Mouse (Mus musculus) hindbrain, postnatal 0 days (tissue): ENCODE measurements around the gene Adora2b. TPM values are rescaled to one million over a fixed set of nuclear protein-coding genes. Genes with fewer than 3 reads are reported as not detected.

Experiments
- ATAC-seq: fragments of 200-750 bp; cut with Nextera tagmentation; 2 replicates; pipeline ENCODE4 v1.8.0; 2017; ENCODE audit warnings: mild to moderate bottlenecking, moderate TSS enrichment, moderate library complexity
- DNase-seq: peaks from one replicate; pipeline ENCODE4 v3.0.0-alpha.2; 2015; ENCODE audit warnings: low spot score
- H3K27ac ChIP-seq: fragments of 300-500 bp; sonication (generic); 2 replicates; pipeline ENCODE4 v1.5.1; 2014; ENCODE audit warnings: mild to moderate bottlenecking
- H3K27me3 ChIP-seq: fragments of 300-500 bp; sonication (generic); 2 replicates; pipeline ENCODE4 v1.6.1; 2014; ENCODE audit warnings: low read length, mixed read lengths; ENCODE audit not compliant: insufficient read depth
- H3K36me3 ChIP-seq: fragments of 300-500 bp; sonication (generic); 2 replicates; pipeline ENCODE4 v1.6.1; 2014; ENCODE audit warnings: low read length, mixed read lengths; ENCODE audit not compliant: insufficient read depth
- H3K4me1 ChIP-seq: fragments of 300-500 bp; sonication (generic); 2 replicates; pipeline ENCODE4 v1.6.1; 2014; ENCODE audit warnings: antibody characterized with exemption, low read length, mixed read lengths; ENCODE audit not compliant: insufficient read depth
- H3K4me2 ChIP-seq: fragments of 300-500 bp; sonication (generic); 2 replicates; pipeline ENCODE4 v1.6.1; 2014; ENCODE audit warnings: low read depth, mild to moderate bottlenecking, low read length, moderate library complexity, mixed read lengths
- H3K4me3 ChIP-seq: fragments of 300-500 bp; sonication (generic); 2 replicates; pipeline ENCODE4 v1.5.1; 2014; ENCODE audit warnings: low read length
- H3K9ac ChIP-seq: fragments of 300-500 bp; sonication (generic); replicated peaks from 2 replicates; pipeline ENCODE4 v1.6.1; 2014; ENCODE audit warnings: mild to moderate bottlenecking, low read length, moderate library complexity, mixed read lengths
- H3K9me3 ChIP-seq: fragments of 300-500 bp; sonication (generic); 2 replicates; pipeline ENCODE4 v1.6.1; 2016; ENCODE audit warnings: low read length, mixed read lengths
- CTCF ChIP-seq: IDR thresholded peaks from 2 replicates; pipeline ENCODE4 v1.5.1; 2016; ENCODE audit warnings: antibody characterized with exemption, control low read depth, low read depth
- WGBS: fragments of 180-500 bp; shearing (Covaris S2); extraction: QIAGEN DNeasy Blood & Tissue Kit; methylation state at CpG from one replicate; pipeline ENCODE4 v1.1.7; 2014; 5-methylcytosine and 5-hydroxymethylcytosine counted together
- polyA plus RNA-seq: library from polyadenylated mRNA; unstranded; fragments of >200 nt; fragmentation: Nextera tagmentation; extraction: Ambion mirVana; gene quantifications from 2 replicates; pipeline ENCODE4 v1.2.1, GENCODE M21; 2015
- total RNA-seq: library from RNA; depleted of rRNA; stranded (reverse); fragments of >200 nt; gene quantifications from 2 replicates; pipeline ENCODE4 v1.2.3, GENCODE M21; 2014

Adora2b gene
- total and polyA plus RNA-seq, 2 experiments from 2014 or later = 10.4 to 12.4 TPM

- ATAC-seq (no peak), DNase-seq (no peak)
- no peak for TF ChIP-seq CTCF
- Histone ChIP-seq H3K36me3 (no peaks in the 10 kb centered on the region), H3K4me1 (no peaks in the 10 kb centered on the region), H3K9ac (no peak overlapping the region), H3K4me2 (no peak overlapping the region), H3K27me3 (no peaks in the 10 kb centered on the region), H3K9me3 (no peaks in the 10 kb centered on the region), H3K4me3 (no peak overlapping the region), H3K27ac (no peak overlapping the region)
- WGBS = 63% methylated on average over 2 of the region's 2 CpGs
These were observed 33.7 kb upstream of the Adora2b start for GRCm38 (mm10) chr11:62215107-62215506.

DNA sequence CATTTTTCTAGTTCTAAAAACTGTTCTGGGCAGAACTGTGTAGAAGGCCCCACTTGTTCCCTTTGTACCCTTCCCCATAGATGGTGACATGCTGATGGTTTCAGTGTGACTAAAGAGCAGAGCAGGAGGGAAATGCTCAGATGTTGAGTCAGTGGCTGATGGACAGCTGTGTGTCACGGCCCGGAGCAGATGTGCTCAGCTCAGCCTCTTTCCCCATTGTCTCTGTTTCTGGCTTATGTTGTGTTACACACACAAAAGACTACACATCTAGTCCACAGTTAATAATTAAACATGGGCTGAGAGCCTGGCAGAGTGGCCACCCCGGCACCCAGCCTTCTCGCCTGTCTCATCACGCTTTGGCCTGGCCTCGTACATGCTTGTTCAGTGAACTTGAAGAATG lies 31.0 kb upstream of the Adora2b start:
- no peak for TF ChIP-seq CTCF
- H3K36me3 ChIP-seq = no peaks in the 10 kb centered on the region
- WGBS = 63% methylated on average over 6 of the region's 6 CpGs
- no peak overlapping the region for H3K27ac ChIP-seq
- H3K27me3 ChIP-seq = no peaks in the 10 kb centered on the region
- H3K4me3 ChIP-seq = no peak overlapping the region
- no peak overlapping the region for H3K9ac ChIP-seq
- H3K4me1 ChIP-seq = no peaks in the 10 kb centered on the region
- no peak for ATAC-seq
- H3K9me3 ChIP-seq = no peaks in the 10 kb centered on the region
- no peak overlapping the region for H3K4me2 ChIP-seq
- no peak for DNase-seq

DNA sequence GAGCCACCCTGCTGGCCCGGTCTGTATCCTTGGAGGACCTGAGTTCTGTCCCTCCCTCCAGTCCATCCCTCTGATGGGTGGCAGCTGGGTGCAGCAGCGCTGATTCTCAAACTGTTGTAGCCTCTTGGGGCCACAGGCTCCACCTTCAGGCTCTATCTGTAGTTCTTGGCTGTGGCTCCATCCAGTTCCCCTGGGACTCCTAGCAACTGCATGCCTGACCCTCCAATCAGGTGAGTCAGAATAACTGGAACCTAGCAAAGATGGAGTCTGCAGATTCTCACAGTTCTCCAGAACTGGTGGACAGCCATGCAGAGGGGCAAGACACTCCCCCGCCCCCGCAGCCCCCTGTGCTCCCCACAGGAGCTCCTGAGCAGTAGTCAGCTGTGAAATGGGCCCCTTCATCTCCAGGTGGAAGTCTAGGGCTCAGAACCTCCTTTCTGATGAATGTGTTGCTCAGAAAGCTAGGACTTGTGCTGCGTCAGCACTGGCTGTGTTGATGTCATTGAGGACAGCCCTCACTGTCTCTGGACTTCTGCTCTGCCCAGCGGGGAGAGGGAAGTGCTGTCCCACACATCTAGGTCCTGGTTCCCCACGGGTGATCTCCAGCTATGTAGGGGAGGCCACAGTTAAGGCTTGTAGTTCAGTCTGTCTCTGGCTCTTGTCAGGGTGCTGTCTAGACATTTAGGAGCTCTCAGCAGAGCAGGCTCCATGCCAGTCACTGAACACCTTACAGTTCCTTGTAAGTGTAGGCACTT lies 27.9 kb upstream of the Adora2b start:
- Histone ChIP-seq H3K27ac (no peak overlapping the region), H3K9me3 (no peaks in the 10 kb centered on the region), H3K4me3 (no peak overlapping the region), H3K4me2 (no peak overlapping the region), H3K9ac (no peak overlapping the region), H3K36me3 (no peaks in the 10 kb centered on the region), H3K27me3 (no peaks in the 10 kb centered on the region), H3K4me1 (no peaks in the 10 kb centered on the region)
- TF ChIP-seq CTCF = no peak
- DNase-seq (no peak), ATAC-seq (no peak)
- 81% methylated on average over 7 of the region's 7 CpGs for WGBS

DNA sequence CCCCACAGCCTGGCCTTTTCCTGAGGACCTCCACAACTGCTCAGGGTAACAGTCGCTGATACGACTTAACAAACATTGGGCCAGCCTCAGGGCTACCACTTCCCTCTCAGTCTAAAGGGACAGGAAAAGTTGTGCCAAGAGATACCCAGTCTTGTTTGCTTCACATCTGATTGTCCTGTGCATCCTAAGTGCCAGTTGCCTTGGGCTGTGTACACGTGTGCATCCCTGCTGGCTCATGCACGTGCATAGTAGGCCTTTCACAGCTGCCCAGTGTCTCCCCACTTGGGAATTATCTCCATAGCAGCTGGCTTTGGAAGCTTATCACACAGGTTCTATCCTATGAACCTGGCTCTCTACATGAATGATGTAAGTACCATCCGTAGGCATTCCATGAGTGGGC lies 25.4 kb upstream of the Adora2b start:
- H3K9ac ChIP-seq = no peak overlapping the region
- no peak overlapping the region for H3K27ac ChIP-seq
- no peak for TF ChIP-seq CTCF
- no peak overlapping the region for H3K4me2 ChIP-seq
- H3K4me3 ChIP-seq = no peak overlapping the region
- 92% methylated on average over 5 of the region's 5 CpGs for WGBS
- H3K36me3 ChIP-seq = no peaks in the 10 kb centered on the region
- DNase-seq (no peak), ATAC-seq (no peak)
- H3K4me1 ChIP-seq = no peaks in the 10 kb centered on the region
- H3K9me3 ChIP-seq = no peaks in the 10 kb centered on the region
- no peaks in the 10 kb centered on the region for H3K27me3 ChIP-seq

- no peak overlapping the region for H3K4me3 ChIP-seq
- no peaks in the 10 kb centered on the region for H3K4me1 ChIP-seq
- TF ChIP-seq CTCF = no peak
- 91% methylated on average over 7 of the region's 7 CpGs for WGBS
- H3K27ac ChIP-seq = no peak overlapping the region
- no peak for DNase-seq
- no peak overlapping the region for H3K4me2 ChIP-seq
- no peak for ATAC-seq
- no peak overlapping the region for H3K9ac ChIP-seq
- H3K36me3 ChIP-seq = no peaks in the 10 kb centered on the region
- no peaks in the 10 kb centered on the region for H3K27me3 ChIP-seq
- no peaks in the 10 kb centered on the region for H3K9me3 ChIP-seq
These were observed 24.8 kb upstream of the Adora2b start for GRCm38 (mm10) chr11:62223962-62224361.

GRCm38 (mm10) chr11:62224797-62225196 lies 24.0 kb upstream of the Adora2b start:
- 69% methylated on average over 4 of the region's 4 CpGs for WGBS
- TF ChIP-seq CTCF = no peak
- H3K27me3 ChIP-seq = no peaks in the 10 kb centered on the region
- DNase-seq = no peak
- H3K36me3 ChIP-seq = no peaks in the 10 kb centered on the region
- no peaks in the 10 kb centered on the region for H3K9me3 ChIP-seq
- no peaks in the 10 kb centered on the region for H3K4me1 ChIP-seq
- no peak for ATAC-seq
- no peak overlapping the region for H3K4me3 ChIP-seq
- no peak overlapping the region for H3K27ac ChIP-seq
- H3K9ac ChIP-seq = no peak overlapping the region
- no peak overlapping the region for H3K4me2 ChIP-seq

GRCm38 (mm10) chr11:62240631-62241261 lies 8.0 kb upstream of the Adora2b start:
- Histone ChIP-seq H3K27ac (no peak overlapping the region), H3K9ac (no peak overlapping the region), H3K4me1 (no peaks in the 10 kb centered on the region), H3K27me3 (no peaks in the 10 kb centered on the region), H3K4me3 (no peak overlapping the region), H3K4me2 (no peak overlapping the region), H3K9me3 (no peaks in the 10 kb centered on the region), H3K36me3 (no peaks in the 10 kb centered on the region)
- 79% methylated on average over 12 of the region's 12 CpGs for WGBS
- DNase-seq = no peak
- ATAC-seq = no peak
- no peak for TF ChIP-seq CTCF
